Mouse (Mus musculus): Measurements from ENCODE around the gene Ganab. TPM values are rescaled to one million over a fixed set of nuclear protein-coding genes. Genes with fewer than 3 reads are reported as not detected.

Gene Ganab
- 133 TPM for total RNA-seq (2023)

DNA sequence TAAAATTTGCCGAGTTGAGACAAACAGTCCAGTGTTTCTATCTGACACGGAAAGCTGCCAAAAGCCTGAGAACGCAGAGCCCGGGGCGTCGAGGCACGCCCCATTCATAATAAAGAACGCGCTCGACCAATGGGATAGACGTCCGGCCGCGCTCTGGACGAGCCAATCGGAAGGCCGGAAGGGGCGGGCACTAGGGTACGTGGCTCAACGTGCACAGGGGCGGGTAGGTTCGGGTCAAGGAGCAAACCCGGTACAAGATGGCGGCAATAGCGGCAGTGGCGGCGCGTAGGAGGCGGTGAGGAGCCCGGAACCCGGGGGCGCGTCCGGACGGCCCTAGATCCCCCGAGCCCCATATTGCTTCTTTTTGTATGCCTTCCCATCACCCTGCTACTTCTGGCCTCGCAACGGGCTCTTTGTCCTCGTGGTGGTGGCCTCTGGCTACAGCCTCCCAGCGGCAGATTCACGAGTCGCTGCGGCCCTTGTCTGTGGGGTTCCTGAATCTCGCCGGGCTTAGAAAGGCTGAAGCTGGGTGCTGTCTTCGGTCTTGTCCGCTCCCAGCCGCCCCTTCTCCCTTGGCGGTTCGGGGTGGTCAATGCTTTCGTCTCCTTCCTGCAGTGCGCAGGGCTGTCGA, at the start of gene Ganab:
TSS of gene Ganab (plus strand) at position 207 of the 631 bp plus-strand sequence.

DNA sequence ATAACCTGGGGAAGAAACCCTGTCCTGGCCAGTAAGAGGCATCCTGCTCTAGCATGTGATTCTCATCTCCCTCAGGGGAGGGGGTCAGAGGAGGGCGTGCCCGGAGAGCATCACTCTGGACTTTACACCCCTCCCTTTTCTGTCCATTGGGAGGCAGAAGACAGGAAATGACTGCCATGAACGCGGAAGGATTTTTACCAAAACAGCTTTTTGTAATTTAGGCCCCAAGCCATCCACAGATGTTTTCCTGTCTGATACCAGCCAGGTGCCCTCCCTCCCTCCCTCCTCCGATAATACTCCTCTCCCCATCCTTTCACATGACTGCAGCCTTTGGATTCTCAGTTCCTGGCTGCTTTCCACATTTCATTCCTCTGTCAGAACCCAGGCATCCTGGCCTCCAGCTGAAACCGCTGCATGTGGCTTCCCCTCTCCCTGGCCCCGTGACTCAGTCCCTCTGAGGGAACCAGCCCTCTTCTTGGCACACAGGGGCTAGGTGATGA, 47.4 kb upstream of the Ganab start, which contains the start of gene Lrrn4cl:
TSS of gene Lrrn4cl (plus strand) at position 367 of the 500 bp plus-strand sequence.

DNA sequence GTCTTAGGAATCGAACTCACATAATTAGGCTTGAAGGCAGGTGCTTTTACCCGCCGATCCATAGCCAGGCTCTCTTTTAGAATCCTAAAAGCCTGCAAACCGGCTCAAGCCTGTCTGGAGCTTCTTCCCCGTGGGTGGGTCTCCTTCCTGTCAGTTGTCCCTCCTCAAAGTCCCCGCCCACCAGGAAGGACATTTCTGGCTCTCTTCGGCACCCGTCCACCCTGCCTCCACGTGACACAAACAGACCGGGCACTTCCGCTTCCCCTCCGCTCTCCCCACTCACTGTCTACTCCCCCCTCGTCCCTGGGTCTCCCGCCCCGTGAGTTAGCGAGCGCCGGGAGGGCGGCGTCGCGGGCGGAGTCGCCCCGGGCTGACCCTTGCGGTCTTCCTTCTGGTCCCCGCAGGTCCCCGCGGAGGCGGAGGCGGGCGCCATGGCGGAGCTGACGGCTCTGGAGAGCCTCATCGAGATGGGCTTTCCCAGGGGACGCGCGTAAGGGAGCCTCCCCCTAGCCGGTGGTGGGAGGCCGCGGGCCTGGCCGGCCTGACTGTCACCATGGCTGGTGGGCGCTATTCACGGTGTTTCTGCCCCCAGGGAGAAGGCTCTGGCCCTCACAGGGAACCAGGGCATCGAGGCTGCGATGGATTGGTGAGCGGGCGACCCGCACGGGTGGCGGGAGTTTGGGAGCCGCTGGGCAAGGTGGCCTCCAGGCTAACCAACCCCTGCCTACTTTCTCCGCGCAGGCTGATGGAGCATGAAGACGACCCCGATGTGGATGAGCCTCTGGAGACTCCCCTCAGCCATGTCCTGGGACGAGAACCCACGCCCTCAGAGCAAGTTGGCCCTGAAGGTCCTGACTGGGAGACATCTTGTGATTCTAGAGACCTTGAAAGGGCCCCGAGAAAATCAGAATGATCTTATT, 26.3 kb upstream of the Ganab start, which contains the start of gene Ubxn1:
TSS of gene Ubxn1 (plus strand) at position 230 of the 920 bp plus-strand sequence.

DNA sequence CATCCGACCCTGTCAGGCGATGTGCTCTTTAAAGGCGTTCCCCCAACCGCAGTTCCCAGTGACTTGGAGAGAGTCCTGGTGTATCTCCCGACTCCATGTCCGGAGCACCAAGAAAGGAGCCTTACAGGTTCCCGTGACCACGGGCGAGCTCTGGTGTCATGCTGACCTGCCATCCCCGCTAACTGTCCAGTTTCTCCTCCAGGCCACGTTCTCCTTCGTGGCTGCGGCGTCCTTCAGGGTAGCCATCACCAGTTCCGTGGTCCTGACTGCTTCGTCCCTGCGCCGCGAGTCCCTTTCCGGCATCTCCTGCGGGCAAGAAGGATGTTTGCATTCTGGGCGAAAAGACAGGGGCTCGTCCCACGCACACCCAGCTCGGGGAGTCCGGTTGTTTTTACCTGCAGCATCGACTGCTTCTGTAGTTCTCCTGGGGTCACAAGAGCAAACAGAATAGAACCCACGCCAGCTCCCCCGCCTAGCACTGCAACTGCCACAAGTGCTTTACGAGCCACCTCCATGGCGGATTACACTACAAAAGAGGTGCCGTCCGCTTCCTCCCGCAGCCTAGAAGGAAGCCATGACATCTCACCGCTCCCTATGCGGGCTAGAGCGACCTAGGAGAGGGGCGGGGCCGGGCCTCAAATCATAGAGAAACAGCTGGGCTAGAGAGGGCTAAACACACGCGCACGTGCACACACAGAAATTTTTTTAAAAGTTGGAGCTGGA, 17.4 kb upstream of the Ganab start, which contains the start of gene Uqcc3:
TSS of gene Uqcc3 (minus strand) at position 613 of the 723 bp plus-strand sequence.

DNA sequence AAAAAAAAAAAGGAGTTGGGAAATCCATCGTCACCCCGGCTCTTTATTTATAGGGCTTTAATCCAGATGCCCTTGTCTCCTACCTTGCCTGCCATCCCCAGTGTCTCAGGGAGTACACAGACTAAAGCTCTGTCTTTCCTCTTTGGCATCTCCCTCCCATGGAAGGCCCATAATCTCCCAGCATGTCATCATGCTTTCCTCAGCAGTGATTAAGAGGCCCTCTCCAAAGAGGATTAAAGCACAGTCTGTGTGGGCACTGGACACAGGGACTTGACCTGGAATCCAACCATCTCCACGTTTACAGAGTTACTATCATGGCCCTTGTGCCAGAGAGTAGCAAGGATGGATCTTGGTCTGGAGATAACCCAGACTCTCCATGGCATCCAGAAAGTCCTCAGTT, 14.3 kb upstream of the Ganab start, which contains the start of the genes Lbhd1 and Gm49403:
TSS of gene Lbhd1 (plus strand) at position 117 of the 400 bp plus-strand sequence.
TSS of gene Gm49403 (plus strand) at position 315 of the 400 bp plus-strand sequence.

DNA sequence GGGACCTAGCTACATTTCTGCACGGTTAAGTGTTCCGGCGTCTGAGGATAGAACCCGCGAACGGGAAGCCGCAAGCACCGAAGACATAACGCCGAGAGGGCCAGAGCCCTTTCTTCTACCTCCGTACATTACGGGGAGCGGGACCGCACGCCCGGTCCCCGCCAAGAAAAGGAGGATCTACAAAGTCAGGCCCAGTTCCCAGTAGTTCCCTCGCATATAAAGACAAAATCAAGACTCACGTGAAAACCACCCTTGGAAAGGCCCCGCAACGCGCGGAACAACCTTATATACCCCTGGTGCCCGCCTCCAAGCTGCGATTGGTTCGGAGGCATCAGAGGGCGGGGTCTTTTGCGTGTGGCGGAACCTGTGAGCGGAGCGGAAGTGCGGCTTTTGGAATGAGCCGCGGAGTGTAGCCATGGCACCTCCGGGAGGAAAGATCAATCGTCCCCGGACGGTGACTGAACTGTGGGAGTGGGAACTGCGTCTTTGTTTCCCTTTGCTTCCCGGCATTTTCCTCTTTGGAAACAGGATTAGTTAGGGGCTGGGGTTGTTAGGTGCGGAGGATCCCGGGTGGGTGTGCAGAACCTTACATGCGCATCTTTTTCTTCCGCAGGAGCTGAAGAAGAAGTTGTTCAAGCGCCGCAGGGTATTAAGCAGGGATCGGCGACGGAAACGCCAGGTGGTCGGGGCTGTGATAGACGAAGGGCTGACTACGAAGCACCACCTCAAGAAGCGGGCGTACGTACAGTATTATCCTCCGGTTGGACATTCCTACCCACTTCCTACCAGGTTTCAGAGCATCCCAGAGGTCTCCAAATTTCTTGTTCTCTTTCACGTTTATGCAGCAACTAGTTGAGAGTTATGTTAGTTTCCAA, 9.1 kb upstream of the Ganab start, which contains the start of the genes 1810009A15Rik and Gm49416:
TSS of gene 1810009A15Rik (plus strand) at position 343 of the 875 bp plus-strand sequence.
TSS of gene Gm49416 (plus strand) at position 416 of the 875 bp plus-strand sequence.

DNA sequence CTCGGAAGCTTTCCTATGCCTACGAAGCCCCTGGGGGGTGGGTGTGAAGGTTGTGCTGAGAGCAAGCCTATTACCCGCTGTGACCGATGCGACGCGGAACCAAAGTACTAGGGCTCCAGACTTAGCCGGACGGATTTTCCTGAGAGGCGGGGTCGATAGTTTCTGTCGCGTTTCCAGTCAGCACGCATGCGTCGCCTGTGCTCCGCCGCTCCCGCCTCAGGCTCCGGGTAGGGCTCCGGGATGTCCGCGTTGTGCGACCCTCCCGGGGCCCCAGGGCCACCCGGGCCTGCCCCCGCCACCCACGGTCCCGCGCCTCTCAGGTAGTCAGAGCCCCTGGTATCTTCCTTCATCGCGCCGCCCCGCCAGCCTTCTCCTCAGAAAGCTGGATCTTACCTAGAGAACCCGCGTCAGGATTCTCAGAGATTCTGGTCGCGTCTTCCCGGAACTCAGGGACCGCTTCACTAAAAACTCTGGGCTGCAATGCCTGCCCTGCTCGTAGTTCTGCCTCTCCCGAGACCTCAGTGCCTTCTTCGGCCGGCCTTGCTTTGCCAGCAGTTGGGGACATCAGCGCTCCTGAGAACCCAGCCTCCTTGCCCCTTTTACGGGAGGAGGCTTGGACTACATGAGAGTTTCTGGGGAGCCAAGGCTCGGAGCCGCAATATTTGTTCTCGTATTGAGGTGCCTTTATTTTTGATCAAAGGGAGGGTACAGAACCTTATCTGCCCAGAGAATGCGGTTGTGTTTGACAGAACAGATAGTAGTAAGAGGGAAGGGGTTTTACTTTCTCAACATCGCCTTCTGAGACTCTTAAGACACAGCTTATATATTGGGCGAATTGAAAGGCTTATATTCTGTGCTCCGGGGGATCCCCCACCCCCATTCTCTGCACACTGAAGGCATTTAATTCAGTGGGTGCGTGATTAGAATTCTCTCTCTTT, 4.8 kb upstream of the Ganab start, which contains the start of gene Ints5:
TSS of gene Ints5 (plus strand) at position 177 of the 938 bp plus-strand sequence.

DNA sequence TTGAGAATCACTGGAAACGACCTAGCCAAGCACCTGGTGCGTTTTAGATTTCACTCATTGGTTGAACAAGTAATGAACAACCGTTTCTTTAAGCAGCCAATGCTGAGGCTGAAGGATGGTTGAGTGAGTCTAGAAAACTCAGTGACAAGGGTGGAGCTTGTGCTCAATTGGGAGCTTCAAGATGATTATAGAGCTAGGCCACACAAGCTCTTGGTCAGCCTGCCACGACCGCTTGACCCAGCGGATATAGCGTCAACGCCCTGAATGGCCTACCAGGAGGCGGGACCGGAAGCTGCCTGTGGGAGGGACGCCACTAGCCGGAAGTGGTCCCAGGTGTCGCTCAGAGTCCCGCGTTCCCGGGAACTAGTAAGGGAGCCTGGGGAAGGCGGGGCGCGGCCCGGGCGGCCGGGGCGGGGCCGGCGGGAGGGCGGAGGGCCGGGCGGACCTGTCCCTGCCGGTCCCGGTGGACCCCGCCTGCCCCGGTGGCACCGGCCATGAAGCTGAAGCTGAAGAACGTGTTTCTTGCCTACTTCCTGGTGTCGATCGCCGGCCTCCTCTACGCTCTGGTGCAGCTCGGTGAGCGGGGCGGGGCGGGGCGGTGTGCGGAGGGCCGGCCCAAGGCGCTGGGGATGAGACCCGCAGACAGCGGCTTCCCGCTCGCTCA, 22.3 kb downstream of the Ganab start, which contains the start of gene B3gat3:
TSS of gene B3gat3 (plus strand) at position 302 of the 664 bp plus-strand sequence.

DNA sequence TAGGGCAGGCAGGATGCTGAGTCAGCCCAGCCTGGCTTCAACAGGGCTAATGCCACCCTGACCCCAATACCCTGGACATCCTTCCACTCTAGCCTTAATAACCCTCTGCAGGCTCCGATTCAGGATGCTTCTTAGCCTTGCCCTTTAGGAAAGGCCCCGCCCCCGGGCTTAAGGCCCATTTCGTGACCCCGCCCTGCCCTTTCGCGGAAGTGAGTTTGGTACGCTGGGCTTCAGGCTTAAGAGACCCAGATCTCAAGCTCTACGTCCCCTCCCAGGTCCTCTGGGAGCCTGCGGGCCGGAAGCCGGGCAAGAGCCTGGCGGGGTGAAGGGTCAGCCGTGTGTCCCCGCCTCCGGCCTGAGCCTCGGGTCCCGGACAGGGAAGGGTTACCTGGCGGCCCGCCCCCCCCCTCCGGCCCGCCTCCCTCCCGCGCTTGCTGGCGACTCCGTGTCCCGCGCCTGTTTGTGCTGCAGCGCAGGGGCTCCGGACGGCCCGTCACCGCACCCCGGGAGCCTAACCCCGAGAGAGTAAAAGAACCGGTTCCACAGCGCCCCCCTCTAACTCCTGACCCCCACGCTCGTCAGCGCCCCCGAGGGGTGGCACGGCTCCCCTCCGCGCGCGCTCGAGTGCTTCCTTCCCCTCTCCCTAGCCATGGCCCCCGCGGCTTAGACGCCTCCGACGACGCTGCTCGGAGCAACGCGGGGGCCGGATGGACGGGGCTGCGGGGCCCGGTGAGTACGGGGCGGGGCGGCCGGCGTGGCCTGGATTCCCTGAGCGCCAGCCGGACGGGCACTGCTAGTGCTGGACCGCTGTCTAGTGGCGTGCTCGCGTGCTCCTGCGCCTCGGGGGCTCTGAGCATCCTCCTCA, 31.6 kb downstream of the Ganab start, which contains the start of the genes Rom1 and Eml3:
TSS of gene Rom1 (minus strand) at position 133 of the 865 bp plus-strand sequence.
TSS of gene Eml3 (plus strand) at position 329 of the 865 bp plus-strand sequence.

DNA sequence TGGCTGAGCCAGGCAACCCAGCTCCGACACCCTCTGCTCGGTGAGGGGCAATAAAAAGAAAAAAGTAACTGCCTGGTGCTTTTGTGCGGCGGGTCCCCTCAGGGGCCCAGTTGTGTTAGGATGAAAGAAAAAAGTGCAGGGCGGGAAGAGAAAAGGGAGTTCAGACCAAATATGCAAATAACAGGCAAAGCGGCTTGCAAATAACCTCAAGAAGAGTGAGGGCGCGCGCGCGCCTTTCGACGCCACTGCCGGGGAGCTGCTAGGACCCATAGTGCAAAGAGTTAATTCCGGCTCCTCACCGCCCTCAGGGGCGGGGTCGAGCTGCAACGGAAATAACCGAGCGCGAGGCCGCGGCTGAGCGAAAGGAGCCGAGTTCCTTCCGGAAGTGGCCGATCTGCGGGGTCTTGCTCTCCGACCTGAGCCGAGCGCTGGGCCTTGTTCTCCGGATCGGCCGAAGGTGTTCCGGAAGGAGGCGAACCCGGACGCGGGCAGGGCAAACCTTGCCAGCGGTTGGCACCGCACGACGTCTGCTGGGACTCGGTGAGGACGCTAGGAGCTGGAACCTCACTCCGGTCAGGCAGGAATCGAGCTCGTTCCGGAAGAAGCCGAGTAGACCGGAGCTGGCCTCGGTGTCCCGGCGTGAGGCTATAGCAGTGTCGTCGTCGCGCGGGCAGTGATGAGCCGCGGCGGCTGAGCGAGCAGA, 43.8 kb downstream of the Ganab start, which contains the start of gene Mta2:
TSS of gene Mta2 (plus strand) at position 361 of the 703 bp plus-strand sequence.

DNA sequence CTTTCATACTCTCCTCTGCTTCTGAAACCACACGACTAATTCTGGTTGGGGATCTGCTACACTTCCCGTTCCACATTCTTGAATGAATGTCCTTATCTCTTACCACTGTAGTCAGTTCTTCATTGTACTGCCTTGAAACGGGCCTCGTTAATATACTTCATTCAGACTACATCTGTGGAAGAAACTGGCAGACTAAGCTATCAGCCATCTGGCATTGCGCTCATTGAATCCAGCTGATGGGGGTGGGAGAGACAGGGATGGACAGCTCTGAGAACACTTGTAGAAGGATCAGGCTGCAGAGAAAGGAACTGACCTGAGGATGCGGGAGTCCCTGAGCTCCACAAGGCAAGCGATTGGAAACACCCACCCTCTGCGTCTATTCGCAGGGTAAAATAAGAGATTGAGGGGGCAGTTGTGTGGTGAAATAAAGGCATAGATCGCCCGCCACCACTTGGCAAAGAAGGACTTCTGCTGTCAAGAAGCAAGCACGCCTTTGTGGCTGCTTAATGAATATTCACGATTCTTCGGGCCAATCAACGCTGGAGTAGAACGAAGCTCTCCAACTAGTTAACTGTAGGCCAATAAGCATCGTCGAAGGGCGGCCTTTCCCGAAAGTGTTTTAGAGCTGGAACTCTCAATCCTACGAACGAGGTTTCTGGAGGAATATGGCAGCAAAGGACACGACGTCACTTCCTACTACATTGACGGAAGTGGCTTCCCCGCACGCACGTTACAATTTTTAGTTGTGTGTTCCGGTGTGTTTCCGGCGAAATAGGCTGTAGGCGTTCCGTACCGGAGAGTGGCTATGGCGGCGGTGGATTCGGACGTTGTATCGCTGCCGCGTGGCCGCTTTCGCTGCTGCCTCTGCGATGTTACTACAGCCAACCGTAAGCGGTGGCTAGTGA, 55.5 kb downstream of the Ganab start, which contains the start of gene Tut1:
TSS of gene Tut1 (plus strand) at position 713 of the 905 bp plus-strand sequence.

Other genes starting within 250 kb of the Ganab start
- gene Chrm1, start 234.3 kb upstream of the Ganab start, total RNA-seq (2023), result not detected
- 174 TPM for gene Slc3a2, start 174.7 kb upstream of the Ganab start, total RNA-seq (2023)
- gene Wdr74, start 162.2 kb upstream of the Ganab start, total RNA-seq (2023), result 92.0 TPM
- 7.7 TPM for gene 1700092M07Rik, start 157.4 kb upstream of the Ganab start, total RNA-seq (2023)
- 251 TPM for gene Stx5a, start 156.7 kb upstream of the Ganab start, total RNA-seq (2023)
- gene Nxf1, start 141.0 kb upstream of the Ganab start, total RNA-seq (2023), result 533 TPM
- 39.0 TPM for gene Tmem223, start 127.1 kb upstream of the Ganab start, total RNA-seq (2023)
- 68.8 TPM for gene Tmem179b, start 123.6 kb upstream of the Ganab start, total RNA-seq (2023)
- gene Taf6l, start 111.7 kb upstream of the Ganab start, total RNA-seq (2023), result 10.7 TPM
- 62.8 TPM for gene Polr2g, start 99.5 kb upstream of the Ganab start, total RNA-seq (2023)
- gene Zbtb3, start 95.5 kb upstream of the Ganab start, total RNA-seq (2023), result 0.77 TPM
- 25.7 TPM for gene Ttc9c, start 78.7 kb upstream of the Ganab start, total RNA-seq (2023)
- gene Hnrnpul2, start 78.1 kb upstream of the Ganab start, total RNA-seq (2023), result 104 TPM
- gene AC129217.1, start 68.3 kb upstream of the Ganab start, total RNA-seq (2023), result 8.5 TPM
- gene Bscl2, start 60.6 kb upstream of the Ganab start, total RNA-seq (2023), result 39.8 TPM
- gene Gng3, start 58.9 kb upstream of the Ganab start, total RNA-seq (2023), result not detected
- gene Lrrn4cl, start 47.3 kb upstream of the Ganab start, total RNA-seq (2023), result 1.0 TPM
- 118 TPM for gene Ubxn1, start 26.6 kb upstream of the Ganab start, total RNA-seq (2023)
- 36.8 TPM for gene Uqcc3, start 17.1 kb upstream of the Ganab start, total RNA-seq (2023)
- 15.5 TPM for gene Lbhd1, start 14.3 kb upstream of the Ganab start, total RNA-seq (2023)
- not detected for gene Gm49403, start 14.1 kb upstream of the Ganab start, total RNA-seq (2023)
- gene 1810009A15Rik, start 9.2 kb upstream of the Ganab start, total RNA-seq (2023), result 28.3 TPM
- not detected for gene Gm49416, start 9.1 kb upstream of the Ganab start, total RNA-seq (2023)
- gene Ints5, start 5.1 kb upstream of the Ganab start, total RNA-seq (2023), result 21.0 TPM
- gene B3gat3, start 22.3 kb downstream of the Ganab start, total RNA-seq (2023), result 47.9 TPM
- 4.2 TPM for gene Rom1, start 31.3 kb downstream of the Ganab start, total RNA-seq (2023)
- 81.1 TPM for gene Eml3, start 31.5 kb downstream of the Ganab start, total RNA-seq (2023)
- gene Mta2, start 43.8 kb downstream of the Ganab start, total RNA-seq (2023), result 190 TPM
- gene Tut1, start 55.8 kb downstream of the Ganab start, total RNA-seq (2023), result 37.9 TPM
- 593 TPM for gene Eef1g, start 69.0 kb downstream of the Ganab start, total RNA-seq (2023)
- 73.0 TPM for gene Ahnak, start 91.2 kb downstream of the Ganab start, total RNA-seq (2023)
- gene Scgb1a1, start 189.9 kb downstream of the Ganab start, total RNA-seq (2023), result not detected
- gene Asrgl1, start 237.6 kb downstream of the Ganab start, total RNA-seq (2023), result 10.7 TPM

Measured in CD4-positive naive resting alpha-beta T cell, adult 57 days (primary cell).